Comparison of ENCODE assay signal across 8 mouse cellular contexts in genomic region chr1:119503181-119503580, GRCm38 (mm10). TPM values are rescaled to one million over a fixed set of nuclear protein-coding genes. Genes with fewer than 3 reads are reported as not detected.
DNase-seq lines count a peak whose midpoint lies in the region; ATAC-seq and TF ChIP-seq lines count a peak whose summit lies in the region.

No protein-coding gene starts in this region.

- WGBS in heart, embryonic 11.5 days (ENCODE audit: insufficient replicate concordance) = 40% methylated on average over 3 of the region's 3 CpGs
- 89% methylated on average over 3 of the region's 3 CpGs for WGBS in hindbrain, embryonic 12.5 days
- WGBS in midbrain, embryonic 11.5 days = 87% methylated on average over 3 of the region's 3 CpGs

- H3K27me3 ChIP-seq in heart, embryonic 11.5 days (ENCODE audit: control insufficient read depth, insufficient read depth, low read length) = no peaks in the 10 kb centered on the region
- peaks cover 14% of the 10 kb centered on the region for H3K27me3 ChIP-seq in hindbrain, embryonic 12.5 days
- peaks cover 7% of the 10 kb centered on the region for H3K27me3 ChIP-seq in midbrain, embryonic 11.5 days (ENCODE audit: control insufficient read depth, insufficient read depth, low read length)

- TF ChIP-seq POLR2A in bone marrow macrophage, adult 2 months (IDR thresholded peaks at IDR 0.05; ENCODE audit: borderline replicate concordance, low read depth, low read length) = no peak

- peaks cover 33% of the 10 kb centered on the region for H3K4me1 ChIP-seq in heart, embryonic 11.5 days (ENCODE audit: control insufficient read depth, insufficient read depth, low read length)
- peaks cover 41% of the 10 kb centered on the region for H3K4me1 ChIP-seq in bone marrow macrophage, adult 2 months (ENCODE audit: control insufficient read depth, insufficient read depth, low read length)
- peaks cover 11% of the 10 kb centered on the region for H3K4me1 ChIP-seq in hindbrain, embryonic 12.5 days
- H3K4me1 ChIP-seq in midbrain, embryonic 11.5 days (ENCODE audit: control insufficient read depth, insufficient read depth, low read length) = peaks cover 8% of the 10 kb centered on the region; the same call in 1 of the 2 replicates

- no peak for TF ChIP-seq CTCF in bone marrow macrophage, adult 2 months (IDR thresholded peaks at IDR 0.05; ENCODE audit: low read depth, low read length)

- H3K4me3 ChIP-seq in heart, embryonic 11.5 days (ENCODE audit: low read depth, low read length) = peak overlapping the region; percentile 85
- H3K4me3 ChIP-seq in bone marrow macrophage, adult 2 months (ENCODE audit: insufficient read depth, low read length) = peak overlapping the region; percentile 85
- peak overlapping the region; percentile 67 for H3K4me3 ChIP-seq in hindbrain, embryonic 12.5 days
- H3K4me3 ChIP-seq in midbrain, embryonic 11.5 days (ENCODE audit: low read depth, low read length) = peak overlapping the region; percentile 66; the same call in 1 of the 2 replicates

- peak overlapping the region; percentile 83 for H3K4me2 ChIP-seq in heart, embryonic 11.5 days
- peak overlapping the region; percentile 74 for H3K4me2 ChIP-seq in hindbrain, embryonic 12.5 days (replicated peaks)
- H3K4me2 ChIP-seq in midbrain, embryonic 11.5 days = no peak overlapping the region; the same call in 1 of the 2 replicates

- H3K9me3 ChIP-seq in heart, embryonic 11.5 days (replicated peaks; ENCODE audit: control insufficient read depth, low read length) = no peaks in the 10 kb centered on the region
- no peaks in the 10 kb centered on the region for H3K9me3 ChIP-seq in hindbrain, embryonic 12.5 days (replicated peaks)
- H3K9me3 ChIP-seq in midbrain, embryonic 11.5 days (ENCODE audit: control insufficient read depth, low read length) = no peaks in the 10 kb centered on the region

- no peak for ATAC-seq in heart, embryonic 11.5 days (replicated peaks; ENCODE audit: insufficient number of reproducible peaks, low FRiP score, low TSS enrichment)
- no peak for ATAC-seq in hindbrain, embryonic 12.5 days (ENCODE audit: low FRiP score)
- no peak for ATAC-seq in midbrain, embryonic 11.5 days (ENCODE audit: low FRiP score)

- DNase-seq in heart, postnatal 14 days = no peak
- DNase-seq in midbrain, embryonic 11.5 days (ENCODE audit: low spot score, missing footprints) = no peak
- DNase-seq in cerebellum, adult 18-20 months = no peak
- DNase-seq in adrenal gland, adult 8-10 months = no peak
- no peak for DNase-seq in frontal cortex, adult 2 months (ENCODE audit: extremely low spot score in 1 of 2, low spot score in 1 of 2)

- H3K9ac ChIP-seq in heart, embryonic 11.5 days (ENCODE audit: low read depth, low read length) = peak overlapping the region; percentile 91
- H3K9ac ChIP-seq in hindbrain, embryonic 12.5 days = no peak overlapping the region
- H3K9ac ChIP-seq in midbrain, embryonic 11.5 days (ENCODE audit: low read length) = no peak overlapping the region

- peaks cover 9% of the 10 kb centered on the region; the same call in 1 of the 2 replicates for H3K36me3 ChIP-seq in heart, embryonic 11.5 days (ENCODE audit: control insufficient read depth, insufficient read depth, low read length)
- H3K36me3 ChIP-seq in hindbrain, embryonic 12.5 days = peaks cover 3% of the 10 kb centered on the region; the same call in 1 of the 2 replicates
- no peaks in the 10 kb centered on the region; the same call in 1 of the 2 replicates for H3K36me3 ChIP-seq in midbrain, embryonic 11.5 days (ENCODE audit: control insufficient read depth, insufficient read depth, low read length)

- H3K27ac ChIP-seq in heart, embryonic 11.5 days (ENCODE audit: low read depth, low read length) = peak overlapping the region; percentile 86
- peak overlapping the region; percentile 96 for H3K27ac ChIP-seq in bone marrow macrophage, adult 2 months (ENCODE audit: insufficient read depth, low read depth, low read length)
- no peak overlapping the region for H3K27ac ChIP-seq in hindbrain, embryonic 12.5 days
- no peak overlapping the region for H3K27ac ChIP-seq in midbrain, embryonic 11.5 days (ENCODE audit: low read depth, low read length)

- intact Hi-C loops in heart, postnatal 14 days (cut with DNase I) = loop anchor here (10.0 kb wide), 1 partner anchor 1188 kb away; the partner anchor contains the start of gene Tsn

RNA-seq across cellular contexts. Expression of gene Ralb, which starts 1.4 kb away (rescaled TPM):
- 146 and 166 TPM in 2 replicates for polyA plus RNA-seq in heart, embryonic 11.5 days (2014; fragmentation: Nextera tagmentation; extraction: Ambion mirVana)
- total RNA-seq in heart, postnatal 14 days (2021) = 10 to 100 TPM; 36.7 to 39.6 TPM
- polyA plus RNA-seq in bone marrow macrophage, adult 2 months (2012; ENCODE audit: insufficient read depth, insufficient read length, missing spikeins) = 81.8 and 82.8 TPM in 2 replicates
- polyA plus RNA-seq in hindbrain, embryonic 12.5 days (2016; fragmentation: Nextera tagmentation; extraction: Ambion mirVana) = 97.7 and 99.9 TPM in 2 replicates
- polyA plus RNA-seq in midbrain, embryonic 11.5 days (2014; fragmentation: Nextera tagmentation; extraction: Ambion mirVana) = 73.7 and 75.2 TPM in 2 replicates
- total RNA-seq in adrenal gland, adult 8-10 months (2022) = 10 to 100 TPM; 61.0 to 78.5 (median 64.7) TPM
- 27.7 and 29.6 TPM in 2 replicates for polyA plus RNA-seq in frontal cortex, adult 2 months (2012; rRNA removed)

RNA-seq across cellular contexts. Expression of gene Tmem185b, which starts 22.8 kb away (rescaled TPM):
- 23.1 and 25.8 TPM in 2 replicates for polyA plus RNA-seq in heart, embryonic 11.5 days (2014; fragmentation: Nextera tagmentation; extraction: Ambion mirVana)
- 10 to 100 TPM; 12.1 to 12.3 TPM for total RNA-seq in heart, postnatal 14 days (2021)
- 17.3 and 20.0 TPM in 2 replicates for polyA plus RNA-seq in bone marrow macrophage, adult 2 months (2012; ENCODE audit: insufficient read depth, insufficient read length, missing spikeins)
- polyA plus RNA-seq in hindbrain, embryonic 12.5 days (2016; fragmentation: Nextera tagmentation; extraction: Ambion mirVana) = 19.9 and 21.9 TPM in 2 replicates
- polyA plus RNA-seq in midbrain, embryonic 11.5 days (2014; fragmentation: Nextera tagmentation; extraction: Ambion mirVana) = 22.2 and 23.6 TPM in 2 replicates
- total RNA-seq in adrenal gland, adult 8-10 months (2022) = 10 to 100 TPM; 26.0 to 35.3 (median 29.8) TPM
- polyA plus RNA-seq in frontal cortex, adult 2 months (2012; rRNA removed) = 11.7 and 12.8 TPM in 2 replicates

Comparison
In these comparisons a context has a peak if more than half of its experiments do, and no peak if none do; other contexts are left out.
1. H3K27ac ChIP-seq: peak in heart, embryonic 11.5 days (single experiment) and bone marrow macrophage, adult 2 months (single experiment); none in hindbrain, embryonic 12.5 days (single experiment) and midbrain, embryonic 11.5 days (single experiment).
2. Peak in every context shown above with its lines, with median percentiles within 50 percentile points of each other: H3K4me3 ChIP-seq.